Mouse (Mus musculus) urinary bladder, postnatal 36 days (tissue): ENCODE measurements around the gene Rbl1.
"Not testable (repeated sequence)": the region's sequence is repeated elsewhere in the genome, so short reads cannot be mapped to it uniquely, and the experiment has no call there.

ENCODE experiments used
- DNase-seq, 2 experiments: peaks; one replicate each; pipeline ENCODE4 v3.0.0; 2022; ENCODE audit warnings: low spot score in 2 of 2, mixed read lengths in 1 of 2

Gene Rbl1

DNA sequence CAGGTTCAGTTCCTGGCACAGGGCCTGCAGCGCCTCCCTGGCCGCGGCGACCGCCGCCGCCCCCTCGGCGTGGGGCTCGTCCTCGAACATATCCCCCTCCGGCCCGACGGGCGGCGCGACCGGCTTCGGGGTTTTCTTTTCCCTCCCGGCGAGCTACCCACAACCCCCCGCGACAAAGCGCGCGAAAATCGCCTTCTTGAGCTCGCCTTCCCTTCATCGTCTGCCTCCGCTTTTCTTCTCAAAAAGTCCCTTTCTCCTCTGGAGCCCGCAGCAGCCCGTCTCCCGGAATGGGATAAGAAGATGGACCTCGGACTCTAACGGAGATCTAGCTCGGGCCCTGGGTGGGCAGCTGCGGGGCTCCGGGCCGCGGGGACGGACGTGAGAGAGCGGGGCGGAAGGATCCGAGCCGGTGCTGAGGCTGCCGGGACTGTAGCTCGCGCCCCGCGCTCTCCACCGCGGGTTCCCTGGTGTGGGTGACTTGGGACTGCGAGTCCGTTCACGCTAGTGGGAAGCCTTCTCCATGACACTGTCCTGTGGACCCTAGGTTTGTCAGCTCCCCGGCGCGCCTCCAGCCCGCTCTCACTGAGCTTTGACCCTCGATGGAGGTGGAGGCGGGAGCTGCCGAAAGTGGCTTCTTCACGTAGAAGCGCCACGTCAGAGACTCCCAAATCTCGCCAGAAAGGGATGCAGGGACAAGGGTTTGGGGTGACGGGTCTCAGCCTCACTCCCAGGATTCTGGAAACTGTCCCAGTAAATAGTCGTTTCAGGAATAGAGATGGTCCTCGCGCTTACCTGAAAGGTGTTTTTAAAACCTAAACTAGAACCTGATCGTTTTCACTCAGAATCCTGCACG lies at the start of gene Rbl1:
Gene Rbl1, minus strand, starts transcription at position 169 of the 853 bp plus-strand sequence.
- peak; percentile 88 to 89 for DNase-seq

GRCm38 (mm10) chr2:157248111-157248510 lies 43.8 kb upstream of the Rbl1 start:
- no peak for DNase-seq

DNA sequence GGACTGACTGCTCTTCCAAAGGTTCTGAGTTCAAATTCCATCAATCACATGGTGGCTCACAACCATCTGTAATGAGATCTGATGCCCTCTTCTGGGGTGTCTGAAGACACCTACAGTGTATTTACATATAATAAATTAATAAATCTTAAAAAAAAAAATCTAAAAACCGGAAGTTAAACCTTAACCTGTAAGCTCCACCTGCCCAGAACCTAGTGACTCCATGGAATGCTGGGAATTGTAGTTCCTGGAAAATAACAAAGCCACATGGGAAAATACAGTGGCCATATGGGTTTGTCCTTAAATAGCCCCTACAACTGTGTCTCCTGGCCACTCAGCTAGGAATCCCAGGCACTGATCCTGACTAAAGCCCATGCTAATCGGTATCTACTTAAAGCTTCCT lies 41.3 kb upstream of the Rbl1 start:
- no peak for DNase-seq

GRCm38 (mm10) chr2:157245001-157245400 lies 40.7 kb upstream of the Rbl1 start:
- DNase-seq: no peak

- no peak for DNase-seq
These were observed 31.6 kb upstream of the Rbl1 start for GRCm38 (mm10) chr2:157235946-157236345.

- not testable (repeated sequence) for DNase-seq
These were observed 17.6 kb upstream of the Rbl1 start for GRCm38 (mm10) chr2:157221916-157222315.

DNA sequence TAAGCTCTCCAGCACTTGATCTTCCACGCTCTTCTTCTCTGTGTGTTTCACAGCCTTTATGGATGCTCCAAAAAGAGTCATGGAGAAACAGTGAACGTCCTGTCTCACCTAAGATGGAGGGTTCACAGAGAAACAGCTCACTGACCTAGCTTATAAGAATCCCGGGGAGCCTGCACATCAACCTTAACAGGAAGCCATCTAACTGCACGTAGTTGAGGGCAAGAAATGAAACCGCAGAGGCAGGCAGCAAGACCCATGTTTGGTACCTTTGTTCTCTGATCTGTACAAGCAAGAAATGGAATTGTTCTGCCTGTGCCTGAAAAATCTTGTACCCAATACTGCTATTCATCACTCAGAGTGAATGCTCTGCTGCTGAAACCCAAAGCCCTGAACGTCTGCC lies 15.8 kb upstream of the Rbl1 start:
- no peak for DNase-seq

DNA sequence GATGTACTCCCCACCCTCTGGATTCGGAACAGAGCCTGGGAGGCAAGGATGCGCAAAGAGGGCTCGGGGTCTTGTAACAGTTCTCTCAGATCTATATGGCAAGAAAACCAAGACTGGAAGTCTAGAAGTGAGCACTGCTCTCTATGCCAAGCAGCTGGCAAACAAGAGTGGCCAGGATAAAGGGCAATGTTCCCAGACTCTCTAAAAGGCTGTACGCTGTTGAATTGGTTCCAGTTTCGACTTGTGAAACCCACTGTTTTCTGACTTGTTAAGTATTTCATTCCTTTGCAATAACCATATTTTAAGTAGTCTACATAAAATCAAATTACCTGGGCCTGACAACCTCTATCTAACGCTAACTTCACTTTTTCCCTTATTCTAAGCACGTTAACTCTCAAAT lies 7.4 kb upstream of the Rbl1 start:
- no peak for DNase-seq

DNA sequence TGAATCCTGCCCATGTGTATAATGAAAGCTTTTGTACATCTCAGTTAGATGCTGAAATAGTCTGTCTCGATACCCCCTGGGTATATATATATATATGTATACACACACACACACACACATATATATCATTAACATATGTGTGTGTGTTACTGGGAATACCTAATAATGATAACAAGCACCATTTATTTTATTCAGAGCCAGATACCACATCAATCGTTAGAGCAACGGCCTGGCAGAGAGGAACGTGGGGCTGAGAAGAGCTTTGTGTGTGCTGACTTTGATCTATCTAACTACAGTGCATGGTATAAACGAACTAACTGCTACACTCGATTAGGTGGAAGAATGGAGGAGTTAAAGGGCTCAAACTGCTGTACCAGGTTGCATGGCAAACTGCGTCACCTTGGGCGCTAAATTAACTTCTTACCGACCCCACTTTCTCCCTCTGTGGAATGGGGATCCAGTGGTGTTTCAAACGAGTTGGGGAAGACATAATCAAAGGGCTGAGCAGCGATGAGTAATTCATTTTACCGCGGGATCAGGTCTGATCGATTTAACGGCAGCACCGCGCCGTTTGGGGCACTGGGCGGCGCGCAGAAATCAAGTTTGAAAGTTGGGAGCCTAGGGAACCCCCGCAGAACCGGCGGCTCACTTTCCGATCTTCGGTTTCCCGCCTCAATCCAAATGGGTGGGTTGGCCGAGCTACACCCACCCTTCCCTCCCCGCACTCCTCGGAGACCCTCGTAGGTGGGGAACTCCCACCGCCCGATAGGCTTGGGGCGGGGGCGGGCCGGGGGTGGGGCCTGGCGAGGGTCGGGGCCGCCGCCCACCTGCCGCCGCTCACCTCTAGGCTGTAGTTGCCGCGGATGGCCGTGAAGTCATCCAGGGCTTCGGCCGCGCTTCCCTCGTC lies 622 bp downstream of the Rbl1 start:
- peak; percentile 19 to 28 for DNase-seq

- no peak for DNase-seq
These were observed 1.3 kb downstream of the Rbl1 start for GRCm38 (mm10) chr2:157203026-157203425.

GRCm38 (mm10) chr2:157202361-157202760 lies 2.0 kb downstream of the Rbl1 start:
- DNase-seq: peak in 1 of 2 experiments; percentile 1

- peak; percentile 10 to 31 for DNase-seq
These were observed 3.1 kb downstream of the Rbl1 start for GRCm38 (mm10) chr2:157201081-157201830.

- DNase-seq: not testable (repeated sequence)
These were observed 5.9 kb downstream of the Rbl1 start for GRCm38 (mm10) chr2:157198405-157198804.

- no peak for DNase-seq
These were observed 13.7 kb downstream of the Rbl1 start for GRCm38 (mm10) chr2:157190651-157191050.

GRCm38 (mm10) chr2:157187223-157187622 lies 17.1 kb downstream of the Rbl1 start:
- no peak for DNase-seq

DNA sequence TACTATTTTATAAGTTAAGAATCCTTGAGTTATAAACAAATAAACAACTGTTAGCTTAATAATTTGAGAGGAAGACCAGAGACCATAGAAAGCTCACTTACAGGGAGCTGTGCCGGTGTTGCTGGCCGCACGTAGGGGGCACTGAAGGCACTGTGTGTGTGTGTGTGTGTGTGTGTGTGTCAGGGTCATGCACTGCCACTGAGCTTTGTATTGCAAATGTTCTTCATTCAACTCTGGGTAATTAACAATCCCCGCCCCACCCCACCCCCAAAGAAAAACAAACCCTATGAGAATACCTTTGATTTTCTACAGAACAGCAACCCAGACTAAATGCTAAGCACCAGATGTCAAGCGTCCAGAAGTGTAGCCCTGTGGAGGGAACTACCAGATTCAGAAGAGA lies 17.8 kb downstream of the Rbl1 start:
- DNase-seq: no peak

DNA sequence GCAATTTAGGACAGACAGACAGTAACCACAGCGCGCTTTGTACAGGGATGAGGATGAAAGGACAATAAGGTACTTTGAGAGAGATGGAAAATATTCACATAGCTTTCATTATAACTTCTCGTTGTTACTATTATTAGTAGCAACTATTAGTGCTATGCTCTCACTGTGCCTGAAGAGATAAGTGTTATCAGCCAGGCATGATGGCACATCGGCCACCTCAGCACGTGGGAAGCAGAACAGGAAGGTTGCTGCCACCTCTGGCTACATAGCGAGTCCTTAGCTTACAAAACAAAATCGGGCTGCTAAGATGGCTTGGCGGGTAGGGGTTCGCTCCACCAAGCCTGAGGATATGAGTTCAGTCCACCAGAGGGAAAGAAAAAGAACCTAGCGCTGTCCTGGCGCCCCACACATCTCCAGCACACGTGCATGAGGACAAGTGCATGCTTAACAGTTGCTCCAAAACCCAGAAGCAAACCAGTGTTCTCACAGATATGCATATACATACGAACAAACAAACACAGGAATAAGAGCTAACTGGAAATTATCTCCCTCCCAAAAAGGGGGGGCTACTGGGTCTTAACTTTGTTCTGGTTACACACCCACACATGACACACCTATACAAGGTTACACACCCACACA lies 19.2 kb downstream of the Rbl1 start:
- DNase-seq: no peak

DNA sequence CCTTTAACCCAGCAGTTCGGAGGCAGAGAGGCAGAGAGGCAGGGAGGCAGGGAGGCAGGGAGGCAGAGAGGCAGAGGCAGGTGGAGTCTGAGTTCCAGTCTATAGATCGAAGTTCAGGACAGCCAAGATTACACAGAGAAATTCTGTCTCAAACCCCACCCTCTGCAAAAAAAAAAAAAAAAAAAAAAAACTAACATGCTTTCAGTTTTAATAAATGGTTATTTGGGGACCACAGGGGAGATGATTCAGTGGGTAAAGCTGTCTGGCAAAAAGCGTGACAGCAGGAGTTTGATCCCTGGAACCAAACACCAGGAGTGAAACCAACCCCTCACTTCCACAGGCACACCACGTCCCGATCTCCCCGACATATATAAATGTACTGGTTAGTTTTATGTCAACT lies 26.2 kb downstream of the Rbl1 start:
- DNase-seq: no peak

- DNase-seq: no peak
These were observed 28.1 kb downstream of the Rbl1 start for GRCm38 (mm10) chr2:157176248-157176647.

- no peak for DNase-seq
These were observed 29.9 kb downstream of the Rbl1 start for GRCm38 (mm10) chr2:157174416-157174815.

GRCm38 (mm10) chr2:157173555-157173954 lies 30.8 kb downstream of the Rbl1 start:
- no peak for DNase-seq
